Mouse (Mus musculus) lung, embryonic 15.5 days (tissue): ENCODE measurements around the gene Eva1c. TPM values are rescaled to one million over a fixed set of nuclear protein-coding genes. Genes with fewer than 3 reads are reported as not detected.
A peak's percentile ranks its signal among the peaks of the same experiment; 100 is the strongest.

ENCODE experiments used
- ATAC-seq: fragments of 200-750 bp; cut with Nextera tagmentation; 2 replicates; pipeline ENCODE4 v1.8.0; 2017; ENCODE audit warnings: moderate number of reproducible peaks, borderline replicate concordance; ENCODE audit not compliant: low FRiP score, low TSS enrichment; ENCODE audit errors: extremely low read depth
- H3K27ac ChIP-seq: fragments of 300-500 bp; sonication (generic); 2 replicates; pipeline ENCODE4 v1.5.1; 2015; ENCODE audit warnings: moderate library complexity, mild to moderate bottlenecking, inconsistent platforms
- H3K27me3 ChIP-seq: fragments of 300-500 bp; sonication (generic); 2 replicates; pipeline ENCODE4 v1.6.1; 2015; ENCODE audit warnings: inconsistent platforms
- H3K36me3 ChIP-seq: fragments of 300-500 bp; sonication (generic); 2 replicates; pipeline ENCODE4 v1.6.1; 2015; ENCODE audit warnings: inconsistent platforms
- H3K4me1 ChIP-seq: fragments of 300-500 bp; sonication (generic); 2 replicates; pipeline ENCODE4 v1.6.1; 2015; ENCODE audit warnings: inconsistent platforms
- H3K4me2 ChIP-seq: fragments of 300-500 bp; sonication (generic); 2 replicates; pipeline ENCODE4 v1.6.1; 2015; ENCODE audit warnings: inconsistent platforms, mild to moderate bottlenecking, moderate library complexity
- H3K4me3 ChIP-seq: fragments of 300-500 bp; sonication (generic); 2 replicates; pipeline ENCODE4 v1.5.1; 2015; ENCODE audit warnings: mild to moderate bottlenecking, inconsistent platforms
- H3K9ac ChIP-seq: fragments of 300-500 bp; sonication (generic); 2 replicates; pipeline ENCODE4 v1.6.1; 2015; ENCODE audit warnings: inconsistent platforms
- H3K9me3 ChIP-seq: fragments of 300-500 bp; sonication (generic); 2 replicates; pipeline ENCODE4 v1.6.1; 2016; ENCODE audit warnings: inconsistent platforms
- WGBS: fragments of 180-500 bp; shearing (Covaris S2); methylation state at CpG from one replicate; pipeline ENCODE4 v1.1.7; 2015; 5-methylcytosine and 5-hydroxymethylcytosine counted together
- polyA plus RNA-seq: library from polyadenylated mRNA; unstranded; fragments of >200 nt; fragmentation: Nextera tagmentation; extraction: Ambion mirVana; gene quantifications from 2 replicates; pipeline ENCODE4 v1.2.1, GENCODE M21; 2015

The Eva1c gene
- polyA plus RNA-seq, 1 experiment from 2014 or later: 2.8 TPM

DNA sequence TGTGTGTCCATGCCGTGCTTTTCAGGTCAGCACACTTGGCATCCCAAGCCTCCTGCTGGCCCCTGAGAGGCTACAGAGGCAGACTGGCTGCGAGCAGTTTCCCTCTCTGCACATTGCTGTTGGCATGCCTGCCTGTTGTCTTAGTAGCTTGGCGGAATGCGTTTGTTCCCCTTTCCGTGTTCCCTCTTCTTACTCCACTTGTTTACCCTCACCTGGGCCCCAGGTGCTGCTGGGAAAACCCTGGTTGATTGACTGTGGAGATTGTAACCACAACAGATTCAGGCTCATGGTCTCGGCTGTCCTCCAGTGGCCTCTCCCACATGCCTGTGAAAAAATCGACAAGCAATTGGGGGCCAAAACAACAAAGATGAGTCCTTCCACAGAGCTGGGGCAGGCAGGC, 22.2 kb downstream of the Eva1c start:
- H3K36me3 ChIP-seq: no peaks in the 10 kb centered on the region
- H3K4me2 ChIP-seq: no peak overlapping the region
- no peak for ATAC-seq

DNA sequence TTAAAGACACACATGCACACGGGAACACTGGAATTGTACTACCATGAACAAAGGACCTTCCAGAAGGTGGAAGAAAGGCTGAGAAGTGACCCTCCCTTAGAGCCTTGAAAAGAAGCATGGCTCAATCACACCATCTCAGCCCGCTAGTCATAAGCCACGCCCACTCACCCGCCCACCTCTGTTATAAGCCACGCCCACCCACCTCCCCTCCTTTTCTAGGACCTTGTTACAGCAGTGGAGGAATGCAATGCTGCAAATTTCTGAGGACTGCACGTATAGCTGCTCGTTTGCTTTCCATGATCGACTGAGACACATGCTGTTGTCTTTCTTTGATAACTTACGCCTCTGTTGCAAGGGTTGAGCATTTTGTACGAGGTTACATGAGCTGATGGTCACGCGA, 22.7 kb downstream of the Eva1c start:
- Histone ChIP-seq H3K4me2 (no peak overlapping the region), H3K27ac (no peak overlapping the region), H3K36me3 (no peaks in the 10 kb centered on the region), H3K9me3 (no peaks in the 10 kb centered on the region), H3K9ac (no peak overlapping the region), H3K4me3 (no peak overlapping the region), H3K27me3 (no peaks in the 10 kb centered on the region), H3K4me1 (peaks cover 13% of the 10 kb centered on the region; the same call in 1 of the 2 replicates)
- peak; percentile 51; the same call in 1 of the 2 replicates for ATAC-seq
- WGBS: 45% methylated on average over 12 of the region's 12 CpGs

More for the DNA sequence above, 22.2 kb downstream of the Eva1c start:
- 60% methylated on average over 7 of the region's 7 CpGs for WGBS
- H3K27me3 ChIP-seq: no peaks in the 10 kb centered on the region
- no peaks in the 10 kb centered on the region for H3K9me3 ChIP-seq
- H3K27ac ChIP-seq: no peak overlapping the region
- no peak overlapping the region for H3K4me3 ChIP-seq
- H3K4me1 ChIP-seq: peaks cover 13% of the 10 kb centered on the region; the same call in 1 of the 2 replicates
- no peak overlapping the region for H3K9ac ChIP-seq

DNA sequence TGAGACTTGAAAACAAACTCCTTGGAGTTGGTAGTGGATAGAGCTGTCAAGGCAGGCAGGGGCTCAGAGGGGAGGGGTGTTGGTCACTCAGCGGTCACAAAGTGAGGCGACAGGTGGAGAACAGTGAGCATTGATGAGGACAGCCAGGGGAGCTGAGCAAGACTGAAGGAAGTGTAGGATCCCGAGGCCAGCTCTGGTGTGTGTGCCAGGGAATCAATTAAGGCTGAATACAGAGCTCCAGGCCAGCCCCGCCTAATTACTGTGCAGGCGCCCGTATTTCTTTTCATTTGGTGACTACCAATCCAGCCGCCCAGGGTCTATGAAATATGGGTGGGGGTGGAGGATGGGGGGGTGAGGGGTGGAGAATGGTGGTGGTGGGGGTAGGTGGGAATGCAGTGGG, 24.4 kb downstream of the Eva1c start:
- no peaks in the 10 kb centered on the region for H3K9me3 ChIP-seq
- no peaks in the 10 kb centered on the region for H3K27me3 ChIP-seq
- H3K4me2 ChIP-seq: no peak overlapping the region
- H3K9ac ChIP-seq: no peak overlapping the region
- WGBS: 76% methylated on average over 7 of the region's 7 CpGs
- no peaks in the 10 kb centered on the region for H3K36me3 ChIP-seq
- H3K27ac ChIP-seq: no peak overlapping the region
- peaks cover 7% of the 10 kb centered on the region; the same call in 1 of the 2 replicates for H3K4me1 ChIP-seq
- H3K4me3 ChIP-seq: no peak overlapping the region
- ATAC-seq: no peak

DNA sequence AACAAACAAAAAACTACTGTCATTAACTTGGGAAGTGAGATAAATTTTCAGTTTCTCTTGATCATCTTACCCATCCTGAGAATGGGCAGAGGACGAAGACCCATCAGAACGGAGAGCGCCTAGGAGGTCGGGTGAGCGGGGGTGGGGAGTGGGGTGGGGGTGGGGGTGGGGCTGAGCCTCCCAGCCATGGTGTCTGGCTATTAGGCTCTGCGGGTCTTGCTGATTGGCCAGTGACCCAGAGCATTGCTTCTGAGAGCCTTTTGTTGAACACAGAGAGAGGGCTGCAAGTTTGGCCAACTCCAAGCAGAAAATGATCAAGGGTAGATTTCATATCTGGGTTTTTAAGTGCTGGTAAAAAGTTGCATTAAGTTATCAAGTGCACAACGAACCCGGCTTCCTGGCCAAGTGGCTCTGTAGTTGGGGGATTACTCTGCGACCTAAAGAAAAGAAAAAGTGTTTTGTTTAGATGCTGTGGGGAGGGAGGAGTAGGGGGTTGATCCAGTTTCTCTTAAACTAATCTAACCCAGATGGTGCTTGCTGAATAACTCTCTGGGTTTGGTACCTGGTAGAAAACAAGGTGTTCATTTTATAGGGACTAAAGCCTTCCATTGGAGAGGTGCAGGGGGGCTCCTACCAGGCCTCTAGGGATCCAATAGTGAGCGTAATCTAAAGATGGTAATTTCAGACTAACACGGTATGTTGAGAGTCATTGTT, 25.3 kb downstream of the Eva1c start:
- no peak for ATAC-seq
- Histone ChIP-seq H3K9me3 (no peaks in the 10 kb centered on the region), H3K4me1 (peaks cover 7% of the 10 kb centered on the region; the same call in 1 of the 2 replicates), H3K4me3 (no peak overlapping the region), H3K27me3 (no peaks in the 10 kb centered on the region), H3K9ac (no peak overlapping the region), H3K27ac (no peak overlapping the region), H3K36me3 (no peaks in the 10 kb centered on the region), H3K4me2 (no peak overlapping the region)
- WGBS: 66% methylated on average over 11 of the region's 11 CpGs

DNA sequence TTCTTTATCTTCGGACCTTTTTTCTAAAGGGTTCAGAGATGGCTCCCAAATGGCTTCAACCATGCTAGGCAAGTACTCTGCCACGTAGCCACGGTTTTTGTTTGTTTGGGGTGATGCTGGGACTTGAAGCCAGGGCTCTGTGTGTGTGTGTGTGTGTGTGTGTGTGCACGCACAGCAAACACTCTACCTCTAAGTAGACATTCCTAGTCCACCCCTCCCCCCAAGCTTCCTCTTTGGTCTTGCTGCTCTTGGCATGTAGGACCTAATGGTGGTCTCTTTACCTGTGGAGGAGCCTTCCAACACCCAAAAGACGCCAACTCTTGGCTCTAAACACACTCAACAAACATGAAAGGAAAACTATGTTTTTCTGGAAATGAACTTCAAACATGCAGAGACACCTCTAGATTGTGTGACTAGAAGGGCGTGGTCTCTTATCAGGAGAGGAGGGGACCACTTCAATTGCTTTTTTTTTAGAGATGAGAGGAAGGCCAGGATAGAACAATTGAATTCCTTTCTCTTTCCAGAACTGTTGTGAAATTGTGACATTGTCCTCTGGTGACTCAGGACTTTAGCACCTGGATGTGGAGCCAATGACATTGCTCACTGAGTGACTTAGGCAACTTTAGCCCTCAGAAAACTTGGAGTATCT, 30.2 kb downstream of the Eva1c start:
- no peaks in the 10 kb centered on the region for H3K9me3 ChIP-seq
- H3K4me3 ChIP-seq: no peak overlapping the region
- WGBS: 70% methylated on average over 6 of the region's 6 CpGs
- no peak for ATAC-seq
- H3K27me3 ChIP-seq: no peaks in the 10 kb centered on the region
- no peaks in the 10 kb centered on the region for H3K36me3 ChIP-seq
- H3K9ac ChIP-seq: no peak overlapping the region
- H3K4me2 ChIP-seq: no peak overlapping the region
- H3K4me1 ChIP-seq: no peaks in the 10 kb centered on the region
- no peak overlapping the region for H3K27ac ChIP-seq

DNA sequence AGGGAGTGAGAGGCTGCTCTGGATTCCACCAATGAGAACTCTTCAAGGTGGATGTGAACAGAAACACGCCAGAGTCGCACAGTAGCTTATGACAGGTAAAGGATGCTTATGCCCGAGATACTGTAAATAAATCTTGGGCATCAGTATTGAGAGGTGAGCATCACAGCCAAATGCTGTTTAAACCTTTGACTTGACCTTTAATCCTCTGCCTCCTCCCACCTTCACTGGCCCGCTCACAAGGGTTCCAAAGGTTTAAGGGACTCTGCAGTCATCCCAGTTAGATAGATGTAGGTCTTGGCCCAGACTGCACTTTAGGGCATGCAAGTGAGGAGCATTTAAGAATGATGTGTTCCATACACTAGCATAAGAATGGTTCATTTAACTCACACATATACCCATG, 31.7 kb downstream of the Eva1c start:
- Histone ChIP-seq H3K4me2 (no peak overlapping the region), H3K4me3 (no peak overlapping the region), H3K4me1 (no peaks in the 10 kb centered on the region), H3K9ac (no peak overlapping the region), H3K36me3 (no peaks in the 10 kb centered on the region), H3K9me3 (no peaks in the 10 kb centered on the region), H3K27me3 (no peaks in the 10 kb centered on the region), H3K27ac (no peak overlapping the region)
- no peak for ATAC-seq
- WGBS: 74% methylated on average over 4 of the region's 4 CpGs

DNA sequence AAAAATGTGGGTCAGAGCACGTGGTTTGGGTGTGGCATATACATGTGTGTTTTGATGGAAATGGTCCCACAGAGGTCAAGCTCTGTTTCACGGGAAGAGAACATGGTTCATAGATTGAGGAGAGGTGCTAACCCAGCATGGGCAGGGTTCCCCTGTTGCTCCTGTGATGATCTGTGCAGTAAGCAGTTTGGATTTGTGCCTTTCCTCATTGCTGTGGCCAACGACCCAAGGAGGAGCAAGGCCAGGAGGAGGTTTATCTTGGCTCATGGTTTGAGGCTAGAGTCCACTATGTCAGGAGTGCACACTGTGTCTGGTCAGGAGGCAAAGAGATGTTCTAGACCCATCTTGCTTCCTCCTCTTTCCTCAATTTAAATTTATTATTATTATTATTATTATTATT, 36.5 kb downstream of the Eva1c start:
- Histone ChIP-seq H3K9me3 (no peaks in the 10 kb centered on the region), H3K9ac (no peak overlapping the region), H3K4me2 (no peak overlapping the region), H3K36me3 (no peaks in the 10 kb centered on the region), H3K4me1 (peaks cover 6% of the 10 kb centered on the region; the same call in 1 of the 2 replicates), H3K27me3 (no peaks in the 10 kb centered on the region), H3K4me3 (no peak overlapping the region), H3K27ac (no peak overlapping the region)
- 76% methylated on average over 3 of the region's 3 CpGs for WGBS
- no peak for ATAC-seq

DNA sequence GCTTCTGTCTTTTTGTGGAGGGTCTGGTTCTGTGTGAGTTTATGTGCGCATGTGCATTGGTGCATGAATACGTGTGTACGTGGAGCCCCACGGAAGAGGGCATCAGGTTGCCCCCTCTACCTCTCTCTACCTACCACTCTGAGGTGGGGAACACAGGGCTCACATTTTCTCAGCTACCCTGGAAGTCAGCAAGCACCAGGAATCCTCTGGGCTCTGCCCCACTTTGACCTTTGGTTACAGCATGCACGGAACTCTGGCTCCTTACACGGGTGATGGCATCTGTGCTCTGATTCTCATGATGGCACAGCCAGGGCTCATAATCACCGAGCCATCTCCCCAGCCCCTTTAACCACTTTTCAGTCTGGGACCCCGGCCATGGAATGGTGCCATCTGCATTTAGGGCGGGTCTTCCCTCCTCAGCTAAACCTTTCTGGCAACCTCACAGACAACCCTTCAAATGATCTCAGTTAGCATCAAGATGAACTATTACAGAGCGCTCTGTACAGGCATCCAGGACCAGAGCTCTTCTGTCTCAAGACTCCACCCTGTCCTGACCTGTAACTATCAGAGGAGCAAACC, 37.0 kb downstream of the Eva1c start:
- no peak for ATAC-seq
- Histone ChIP-seq H3K9me3 (no peaks in the 10 kb centered on the region), H3K36me3 (no peaks in the 10 kb centered on the region), H3K27me3 (no peaks in the 10 kb centered on the region), H3K4me3 (no peak overlapping the region), H3K4me1 (peaks cover 6% of the 10 kb centered on the region; the same call in 1 of the 2 replicates), H3K9ac (no peak overlapping the region), H3K4me2 (no peak overlapping the region), H3K27ac (no peak overlapping the region)
- WGBS: 77% methylated on average over 10 of the region's 10 CpGs

DNA sequence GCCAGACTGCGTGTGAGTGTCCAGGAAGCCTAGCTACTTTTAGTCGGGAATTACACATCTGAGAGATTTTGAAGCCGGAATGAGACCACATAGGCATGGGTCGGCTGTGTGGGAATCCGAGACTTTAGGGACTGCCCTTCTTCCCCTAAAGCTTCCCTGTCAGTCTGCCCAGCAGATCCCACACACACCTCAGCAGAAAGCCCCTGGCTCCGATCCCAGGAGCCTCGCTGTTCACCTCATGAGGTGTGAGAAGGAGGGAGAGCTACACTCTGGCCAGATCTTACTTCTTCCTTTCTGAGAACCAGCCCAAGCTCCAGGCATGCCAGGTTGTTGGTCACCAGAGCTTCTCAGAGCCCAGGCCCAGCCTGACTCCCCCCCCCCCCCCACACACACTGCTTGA, 38.2 kb downstream of the Eva1c start:
- Histone ChIP-seq H3K4me3 (no peak overlapping the region), H3K27ac (no peak overlapping the region), H3K4me1 (peaks cover 6% of the 10 kb centered on the region; the same call in 1 of the 2 replicates), H3K9me3 (no peaks in the 10 kb centered on the region), H3K9ac (no peak overlapping the region), H3K4me2 (no peak overlapping the region), H3K36me3 (no peaks in the 10 kb centered on the region), H3K27me3 (no peaks in the 10 kb centered on the region)
- WGBS: 53% methylated on average over 7 of the region's 7 CpGs
- ATAC-seq: 0 out of 2 replicates have a peak, but pooled peaks have one; percentile 11

DNA sequence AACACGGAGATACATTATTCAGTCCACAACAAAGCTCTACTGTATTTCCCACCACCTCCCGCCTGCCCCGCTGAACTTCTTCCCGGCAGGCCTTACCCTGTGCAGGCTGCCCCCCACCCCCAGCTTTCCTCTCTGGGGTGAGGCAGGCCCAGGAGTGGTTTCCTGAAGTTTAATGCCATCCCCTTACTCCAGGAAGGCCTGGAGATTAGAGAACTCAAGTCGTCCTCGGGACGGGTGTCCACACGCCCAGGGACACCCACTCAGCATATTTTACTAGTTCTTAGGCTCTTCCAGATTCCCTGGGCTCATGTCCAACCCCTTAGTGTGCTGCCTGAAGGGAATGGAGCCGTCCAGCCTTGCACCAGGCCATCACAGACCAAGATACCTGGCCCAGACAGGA, 39.1 kb downstream of the Eva1c start:
- peak; percentile 50; the same call in 1 of the 2 replicates for ATAC-seq
- H3K4me2 ChIP-seq: no peak overlapping the region
- peaks cover 6% of the 10 kb centered on the region; the same call in 1 of the 2 replicates for H3K4me1 ChIP-seq
- no peaks in the 10 kb centered on the region for H3K27me3 ChIP-seq
- H3K9me3 ChIP-seq: no peaks in the 10 kb centered on the region
- no peak overlapping the region for H3K27ac ChIP-seq
- H3K36me3 ChIP-seq: no peaks in the 10 kb centered on the region
- H3K4me3 ChIP-seq: no peak overlapping the region
- WGBS: 33% methylated on average over 9 of the region's 9 CpGs
- H3K9ac ChIP-seq: no peak overlapping the region

DNA sequence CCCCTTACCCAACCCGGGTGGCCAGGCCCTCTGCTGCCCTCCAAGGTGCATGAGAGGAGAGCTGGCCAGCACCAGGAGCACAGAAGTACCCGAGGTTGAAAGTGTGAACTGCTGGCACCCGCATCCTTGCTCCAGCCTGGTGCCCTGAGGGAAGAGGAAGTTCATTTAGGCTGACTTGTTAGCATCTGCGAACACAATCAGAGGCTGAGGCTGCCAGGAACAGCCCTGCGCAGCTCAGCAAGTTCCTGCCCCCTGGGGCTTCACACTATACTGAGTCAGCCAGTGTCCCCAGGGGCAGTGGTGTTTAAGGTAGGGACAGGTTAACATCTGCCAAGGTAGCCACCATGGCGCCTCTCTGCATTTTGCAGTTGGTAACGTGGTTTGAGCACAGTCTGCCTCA, 41.6 kb downstream of the Eva1c start:
- no peak overlapping the region for H3K27ac ChIP-seq
- no peaks in the 10 kb centered on the region; the same call in 1 of the 2 replicates for H3K27me3 ChIP-seq
- H3K36me3 ChIP-seq: no peaks in the 10 kb centered on the region
- no peaks in the 10 kb centered on the region for H3K9me3 ChIP-seq
- H3K9ac ChIP-seq: no peak overlapping the region
- H3K4me3 ChIP-seq: no peak overlapping the region
- ATAC-seq: no peak
- no peak overlapping the region for H3K4me2 ChIP-seq
- H3K4me1 ChIP-seq: peaks cover 6% of the 10 kb centered on the region; the same call in 1 of the 2 replicates
- WGBS: 25% methylated on average over 7 of the region's 7 CpGs

DNA sequence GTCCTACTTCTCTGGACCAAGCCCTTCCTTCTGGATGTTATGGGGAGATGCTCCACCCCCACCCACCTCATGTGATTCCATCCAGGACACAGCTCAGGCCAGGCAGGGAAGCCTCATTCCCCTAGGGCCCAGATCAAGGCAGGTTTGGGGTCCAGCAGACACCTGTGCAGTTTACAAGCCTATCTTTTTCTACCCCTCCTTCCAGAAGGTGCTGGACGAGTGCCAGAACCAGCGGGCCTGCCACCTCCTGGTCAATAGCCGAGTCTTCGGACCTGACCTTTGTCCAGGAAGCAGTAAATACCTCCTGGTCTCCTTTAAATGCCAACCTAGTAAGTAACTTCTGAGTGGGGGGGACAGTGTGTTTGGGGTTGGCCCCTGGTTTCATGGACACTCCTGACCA, 42.8 kb downstream of the Eva1c start:
- Histone ChIP-seq H3K9me3 (no peaks in the 10 kb centered on the region), H3K27ac (no peak overlapping the region), H3K4me2 (no peak overlapping the region), H3K36me3 (no peaks in the 10 kb centered on the region), H3K27me3 (no peaks in the 10 kb centered on the region; the same call in 1 of the 2 replicates), H3K4me1 (peaks cover 6% of the 10 kb centered on the region; the same call in 1 of the 2 replicates), H3K9ac (no peak overlapping the region), H3K4me3 (no peak overlapping the region)
- WGBS: 84% methylated on average over 4 of the region's 4 CpGs
- no peak for ATAC-seq
